ENCODE assay signal across 8 mouse cellular contexts in the genomic region with DNA sequence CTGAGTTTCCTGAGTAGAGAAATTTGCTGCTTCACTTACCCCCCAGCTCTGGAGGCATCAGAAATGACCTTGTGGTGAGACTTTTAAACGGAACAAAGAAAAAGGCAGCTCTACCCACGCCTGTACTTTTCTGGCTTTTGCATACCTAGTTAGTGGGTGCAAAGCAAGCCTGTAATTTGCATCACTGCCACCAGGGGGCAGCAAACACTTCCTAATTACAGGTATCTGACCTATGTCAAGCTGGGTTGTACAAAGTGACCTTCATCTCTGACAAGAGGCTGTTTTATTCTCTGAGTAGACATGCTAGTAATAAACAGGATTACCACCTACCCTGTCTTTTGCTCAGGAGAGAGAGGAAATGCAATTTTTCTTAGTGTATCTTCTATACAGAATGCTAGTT.
A peak's percentile ranks its signal among the peaks of the same experiment; 100 is the strongest.
DNase-seq lines count a peak whose midpoint lies in the region; ATAC-seq and TF ChIP-seq lines count a peak whose summit lies in the region.

No protein-coding gene starts in this region.

- no peak overlapping the region for H3K9ac ChIP-seq in liver, embryonic 13.5 days

- H3K4me3 ChIP-seq in bone marrow, adult 2 months (replicated peaks; ENCODE audit: control insufficient read depth, low read depth, low read length) = no peak overlapping the region
- no peak overlapping the region for H3K4me3 ChIP-seq in liver, embryonic 13.5 days (replicated peaks)

- H3K4me1 ChIP-seq in bone marrow, adult 2 months (ENCODE audit: control insufficient read depth, insufficient read depth, low read length) = peaks cover 2% of the 10 kb centered on the region; the same call in 1 of the 2 replicates
- no peaks in the 10 kb centered on the region for H3K4me1 ChIP-seq in liver, embryonic 13.5 days (replicated peaks)

- TF ChIP-seq CTCF in bone marrow, adult 2 months (IDR thresholded peaks at IDR 0.05; ENCODE audit: control insufficient read depth, insufficient read depth, low read length) = peak; percentile 35

- H3K36me3 ChIP-seq in liver, embryonic 13.5 days = peaks cover 51% of the 10 kb centered on the region

- WGBS in bone marrow, adult 2 months = 56% methylated on average over 2 of the region's 2 CpGs
- WGBS in liver, embryonic 13.5 days (ENCODE audit: insufficient replicate concordance) = 28% methylated on average over 2 of the region's 2 CpGs

- no peaks in the 10 kb centered on the region for H3K9me3 ChIP-seq in liver, embryonic 13.5 days (replicated peaks)

- DNase-seq in urinary bladder, postnatal 10 days (ENCODE audit: low spot score) = peak; percentile 27
- DNase-seq in urinary bladder, adult 2 months (ENCODE audit: low spot score) = no peak
- peak; percentile 87 for DNase-seq in kidney, adult 9 months
- DNase-seq in liver, embryonic 13.5 days = peak; percentile 63
- peak; percentile 68 for DNase-seq in retina, postnatal 7 days (ENCODE audit: low read depth, low spot score)
- DNase-seq in urinary bladder, postnatal 36 days (ENCODE audit: low spot score in 2 of 2) = peak; percentile 30 to 61

- H3K27ac ChIP-seq in bone marrow, adult 2 months (ENCODE audit: control insufficient read depth, insufficient read depth, low read depth, low read length, poor library complexity) = no peak overlapping the region
- no peak overlapping the region for H3K27ac ChIP-seq in liver, embryonic 13.5 days

- no peaks in the 10 kb centered on the region for H3K27me3 ChIP-seq in liver, embryonic 13.5 days

- ATAC-seq in erythroid progenitor cell, adult 5-6 weeks (replicated peaks; ENCODE audit: low FRiP score, poor library complexity, severe bottlenecking) = peak; percentile 64; the same call in 1 of the 2 replicates
- 0 out of 2 replicates have a peak, but pooled peaks have one; percentile 47 for ATAC-seq in liver, embryonic 13.5 days (ENCODE audit: low read depth)

- no peak for TF ChIP-seq POLR2A in bone marrow, adult 2 months (IDR thresholded peaks at IDR 0.05; ENCODE audit: borderline replicate concordance, control insufficient read depth, low read depth, low read length)

- H3K4me2 ChIP-seq in liver, embryonic 13.5 days = no peak overlapping the region
